Mouse (Mus musculus) lung, embryonic 16.5 days (tissue): ENCODE data around the gene Ncoa7. TPM values are rescaled to one million over a fixed set of nuclear protein-coding genes. Genes with fewer than 3 reads are reported as not detected.

Experiments
- ATAC-seq: fragments of 200-750 bp; cut with Nextera tagmentation; 2 replicates; pipeline ENCODE4 v1.8.0; 2017; ENCODE audit warnings: low read depth, mild to moderate bottlenecking, moderate library complexity
- H3K27ac ChIP-seq: fragments of 300-500 bp; sonication (generic); 2 replicates; pipeline ENCODE4 v1.5.1; 2014; ENCODE audit warnings: mild to moderate bottlenecking, control low read depth, low read length
- H3K27me3 ChIP-seq: fragments of 300-500 bp; sonication (generic); 2 replicates; pipeline ENCODE4 v1.6.1; 2014; ENCODE audit warnings: low read depth, low read length, mixed read lengths; ENCODE audit not compliant: control insufficient read depth, insufficient read depth
- H3K36me3 ChIP-seq: fragments of 300-500 bp; sonication (generic); 2 replicates; pipeline ENCODE4 v1.6.1; 2014; ENCODE audit warnings: low read length; ENCODE audit not compliant: control insufficient read depth, insufficient read depth
- H3K4me1 ChIP-seq: fragments of 300-500 bp; sonication (generic); replicated peaks from 2 replicates; pipeline ENCODE4 v1.6.1; 2014; ENCODE audit warnings: low read length, mixed read lengths; ENCODE audit not compliant: control insufficient read depth, insufficient read depth
- H3K4me2 ChIP-seq: fragments of 300-500 bp; sonication (generic); 2 replicates; pipeline ENCODE4 v1.6.1; 2014; ENCODE audit warnings: low read depth, low read length, control low read depth
- H3K4me3 ChIP-seq: fragments of 300-500 bp; sonication (generic); 2 replicates; pipeline ENCODE4 v1.5.1; 2014; ENCODE audit warnings: mild to moderate bottlenecking, low read length, control low read depth
- H3K9ac ChIP-seq: fragments of 300-500 bp; sonication (generic); 2 replicates; pipeline ENCODE4 v1.6.1; 2014; ENCODE audit warnings: low read length, control low read depth
- H3K9me3 ChIP-seq: fragments of 300-500 bp; sonication (generic); 2 replicates; pipeline ENCODE4 v1.6.1; 2016; ENCODE audit warnings: low read length; ENCODE audit not compliant: control insufficient read depth
- WGBS: fragments of 180-500 bp; shearing (Covaris S2); extraction: QIAGEN DNeasy Blood & Tissue Kit; methylation state at CpG from one replicate; pipeline ENCODE4 v1.1.7; 2014; 5-methylcytosine and 5-hydroxymethylcytosine counted together
- polyA plus RNA-seq: library from polyadenylated mRNA; unstranded; fragments of >200 nt; fragmentation: Nextera tagmentation; extraction: Ambion mirVana; gene quantifications from 2 replicates; pipeline ENCODE4 v1.2.1, GENCODE M21; 2015

Ncoa7 gene
- polyA plus RNA-seq, 1 experiment from 2014 or later, result 11.7 TPM

DNA sequence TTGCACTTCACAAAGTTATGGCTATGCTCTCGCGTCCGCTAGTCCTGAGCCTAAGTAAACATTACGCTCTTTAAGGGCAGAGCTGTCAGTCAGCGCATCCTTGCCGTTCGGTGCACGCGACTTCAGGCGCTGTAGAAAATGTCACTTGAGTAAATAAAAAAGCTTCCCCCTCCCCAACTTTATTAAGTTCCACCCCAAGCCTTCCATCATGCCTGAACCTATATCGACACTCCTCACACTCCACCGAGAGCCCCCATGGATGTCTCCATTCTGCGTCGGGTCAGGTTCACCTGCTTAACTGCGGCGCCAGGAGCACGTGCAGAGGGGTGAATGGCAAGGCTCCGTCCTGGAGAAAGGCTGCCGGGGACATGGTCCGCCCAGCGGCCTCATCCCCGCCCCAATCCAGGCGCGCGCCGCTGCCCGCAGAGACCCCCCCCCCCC, 203.0 kb downstream of the Ncoa7 start:
- H3K9me3 ChIP-seq, result no peaks in the 10 kb centered on the region
- peaks cover 4% of the 10 kb centered on the region; the same call in 1 of the 2 replicates for H3K4me1 ChIP-seq
- peak overlapping the region; percentile 91 for H3K9ac ChIP-seq
- H3K27ac ChIP-seq, result peak overlapping the region; percentile 89
- no peaks in the 10 kb centered on the region for H3K27me3 ChIP-seq
- peak overlapping the region; percentile 67 for H3K4me3 ChIP-seq
- under 1% methylated on average over 27 of the region's 27 CpGs for WGBS
- ATAC-seq, result peak; percentile 83
- H3K36me3 ChIP-seq, result peaks cover 4% of the 10 kb centered on the region; the same call in 1 of the 2 replicates
- peak overlapping the region; percentile 83 for H3K4me2 ChIP-seq

- Histone ChIP-seq H3K4me3 (no peak overlapping the region), H3K9me3 (no peaks in the 10 kb centered on the region), H3K4me2 (no peak overlapping the region), H3K4me1 (no peaks in the 10 kb centered on the region), H3K36me3 (peaks cover 3% of the 10 kb centered on the region; the same call in 1 of the 2 replicates), H3K9ac (no peak overlapping the region), H3K27me3 (no peaks in the 10 kb centered on the region), H3K27ac (no peak overlapping the region)
- ATAC-seq, result no peak
- 58% methylated on average over 5 of the region's 5 CpGs for WGBS
These were observed 216.1 kb downstream of the Ncoa7 start for GRCm38 (mm10) chr10:30587037-30587436.

DNA sequence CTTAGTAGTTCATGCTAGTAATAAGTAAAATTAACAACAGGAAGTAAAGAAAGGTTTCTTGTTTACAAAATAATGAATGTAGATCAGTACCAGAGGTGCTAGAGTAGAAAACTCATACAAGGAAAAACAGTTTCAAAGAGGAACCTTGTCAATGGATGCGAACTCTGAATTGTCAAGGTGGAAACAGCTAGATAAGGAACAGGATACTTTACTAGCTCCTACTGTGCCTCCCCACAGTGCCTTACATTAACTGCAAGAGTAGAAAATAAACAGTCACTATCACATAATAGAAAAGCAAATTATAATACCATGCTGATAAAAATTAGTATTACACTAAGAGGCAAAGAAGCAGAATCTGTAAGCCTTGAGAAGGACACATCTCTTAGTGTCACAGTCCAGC, 217.4 kb downstream of the Ncoa7 start:
- Histone ChIP-seq H3K27ac (no peak overlapping the region), H3K4me1 (no peaks in the 10 kb centered on the region), H3K9me3 (no peaks in the 10 kb centered on the region), H3K36me3 (peaks cover 3% of the 10 kb centered on the region; the same call in 1 of the 2 replicates), H3K27me3 (no peaks in the 10 kb centered on the region), H3K9ac (no peak overlapping the region), H3K4me3 (no peak overlapping the region), H3K4me2 (no peak overlapping the region)
- WGBS, result 90% methylated on average over 1 of the region's 1 CpGs
- no peak for ATAC-seq

Other genes starting within 250 kb of the Ncoa7 start
- gene Trmt11, start 202.6 kb downstream of the Ncoa7 start, polyA plus RNA-seq, result 25.0 and 25.5 TPM in 2 replicates
- 26.2 and 27.1 TPM in 2 replicates for gene Hint3, start 173.7 kb downstream of the Ncoa7 start, polyA plus RNA-seq
- 2.9 and 3.7 TPM in 2 replicates for gene Hey2, start 39.5 kb upstream of the Ncoa7 start, polyA plus RNA-seq